Mouse (Mus musculus) brain, embryonic 14.5 days (tissue): ENCODE data around the gene Ky. TPM values are rescaled to one million over a fixed set of nuclear protein-coding genes. Genes with fewer than 3 reads are reported as not detected.

Experiments
- DNase-seq: peaks from one replicate; pipeline ENCODE4 v3.0.0-alpha.2; 2011; ENCODE audit warnings: low read depth
- CTCF ChIP-seq: fragments of 200-500 bp; IDR thresholded peaks from 2 replicates; pipeline ENCODE4 v1.5.1; 2012; ENCODE audit warnings: inconsistent platforms, mild to moderate bottlenecking, moderate library complexity, borderline replicate concordance; ENCODE audit not compliant: insufficient read depth, insufficient read length; ENCODE audit errors: extremely low read depth
- POLR2A ChIP-seq: fragments of 200-500 bp; IDR thresholded peaks from 2 replicates; pipeline ENCODE4 v1.6.1; 2012; ENCODE audit warnings: mild to moderate bottlenecking, inconsistent platforms, borderline replicate concordance; ENCODE audit not compliant: poor library complexity, insufficient read depth, insufficient read length, severe bottlenecking; ENCODE audit errors: extremely low read depth
- polyA plus RNA-seq: library from polyadenylated mRNA; depleted of rRNA; stranded (reverse); fragments of >200 nt; gene quantifications from 2 replicates; pipeline ENCODE4 v1.2.3, GENCODE M21; 2012

Ky gene
- polyA plus RNA-seq, 1 experiment = 1.6 TPM

- no peak for DNase-seq
- no peak for TF ChIP-seq POLR2A
- TF ChIP-seq CTCF = no peak
Observed at GRCm38 (mm10) chr9:102542540-102542939, 37.0 kb downstream of the Ky start.

- no peak for TF ChIP-seq CTCF
- no peak for TF ChIP-seq POLR2A
- peak; percentile 71 for DNase-seq
Observed at GRCm38 (mm10) chr9:102543761-102544115, 38.2 kb downstream of the Ky start.

GRCm38 (mm10) chr9:102544116-102544772, 38.7 kb downstream of the Ky start:
- DNase-seq = peak; percentile 96
- TF ChIP-seq CTCF (no peak), POLR2A (no peak)

GRCm38 (mm10) chr9:102544773-102545366, 39.3 kb downstream of the Ky start:
- TF ChIP-seq POLR2A = no peak
- peak; percentile 96 for TF ChIP-seq CTCF
- DNase-seq = peak; percentile 97

- peak; percentile 96 for DNase-seq
- TF ChIP-seq POLR2A (no peak), CTCF (no peak)
Observed at GRCm38 (mm10) chr9:102545406-102546255, 40.1 kb downstream of the Ky start.

- TF ChIP-seq POLR2A (no peak), CTCF (no peak)
- peak; percentile 60 for DNase-seq
Observed at GRCm38 (mm10) chr9:102546256-102547027, 40.9 kb downstream of the Ky start.

GRCm38 (mm10) chr9:102547028-102547354, 41.4 kb downstream of the Ky start:
- no peak for TF ChIP-seq CTCF
- no peak for TF ChIP-seq POLR2A
- peak; percentile 64 for DNase-seq

GRCm38 (mm10) chr9:102549211-102549610, 43.7 kb downstream of the Ky start:
- TF ChIP-seq POLR2A (no peak), CTCF (no peak)
- no peak for DNase-seq

GRCm38 (mm10) chr9:102551771-102552170, 46.2 kb downstream of the Ky start:
- DNase-seq = no peak
- TF ChIP-seq POLR2A = no peak
- no peak for TF ChIP-seq CTCF

- no peak for DNase-seq
- no peak for TF ChIP-seq POLR2A
Observed at GRCm38 (mm10) chr9:102553781-102554180, 48.2 kb downstream of the Ky start.

GRCm38 (mm10) chr9:102558463-102558862, 52.9 kb downstream of the Ky start:
- DNase-seq = no peak
- no peak for TF ChIP-seq CTCF
- TF ChIP-seq POLR2A = no peak

GRCm38 (mm10) chr9:102572888-102573287, 67.3 kb downstream of the Ky start:
- no peak for TF ChIP-seq POLR2A
- TF ChIP-seq CTCF = no peak
- DNase-seq = no peak

- DNase-seq = no peak
- no peak for TF ChIP-seq POLR2A
- TF ChIP-seq CTCF = no peak
Observed at GRCm38 (mm10) chr9:102577480-102577879, 71.9 kb downstream of the Ky start.
